Mouse (Mus musculus): ENCODE results near the gene Golga2. TPM values are rescaled to one million over a fixed set of nuclear protein-coding genes. Genes with fewer than 3 reads are reported as not detected.

Golga2 gene
- total and polyA plus RNA-seq, 3 experiments = 15.4 to 27.1 (median 23.0) TPM

GRCm38 (mm10) chr2:32341634-32341939 is 54.4 kb downstream of the Golga2 start:
- H3K27me3 ChIP-seq (replicated peaks) = peaks cover 76% of the 10 kb centered on the region
- no peaks in the 10 kb centered on the region for H3K36me3 ChIP-seq (replicated peaks in 1 of 2; ENCODE audit: control insufficient read depth in 1 of 2, insufficient read depth in 1 of 2, low read length in 1 of 2)
- peaks cover 0 to 6% of the 10 kb centered on the region in 2 experiments; a peak in 2 of 4 replicates for H3K4me1 ChIP-seq (ENCODE audit: control insufficient read depth in 1 of 2, insufficient read depth in 2 of 2)
- H3K4me2 ChIP-seq (ENCODE audit: insufficient read depth, low read depth, poor library complexity, severe bottlenecking) = no peak overlapping the region
- peaks cover 7% of the 10 kb centered on the region for H3K9me3 ChIP-seq (replicated peaks; ENCODE audit: low read length)
- no peak for DNase-seq (ENCODE audit: extremely low read depth)
- H3K4me3 ChIP-seq (replicated peaks in 1 of 3; ENCODE audit: low read depth in 2 of 3, low read length in 2 of 3, poor library complexity in 1 of 3) = no peak overlapping the region
- H3K79me2 ChIP-seq (replicated peaks; ENCODE audit: control insufficient read depth, extremely low read depth, insufficient read depth, poor library complexity, severe bottlenecking) = no peaks in the 10 kb centered on the region
- in situ Hi-C loops (cut with MboI; ENCODE audit: low pct_ligation_motif_present, low pct_unique_long_range_greater_than_20kb, low sequenced_read_pairs) = no loop called here
- dilution Hi-C loops (cut with MboI; ENCODE audit: extremely low pct_ligation_motif_present, extremely low pct_unique_long_range_greater_than_20kb, low sequenced_read_pairs) = no loop called here
- no peak overlapping the region for H3K27ac ChIP-seq (ENCODE audit: insufficient read depth, low read depth)
- no peak overlapping the region for H3K9ac ChIP-seq (ENCODE audit: insufficient read depth, low read depth)
- no peak for TF ChIP-seq ELF1 (IDR thresholded peaks at IDR 0.05; ENCODE audit: low read depth, low read length)
- no peak for TF ChIP-seq NELFE (IDR thresholded peaks at IDR 0.05; ENCODE audit: low read depth, low read length)
- TF ChIP-seq CTCF (conservative IDR thresholded peaks at IDR 0.05 in 1 of 2, IDR thresholded peaks at IDR 0.05 in 1 of 2; ENCODE audit: low read depth in 2 of 2, low read length in 2 of 2) = no peak
- TF ChIP-seq ETS1 (conservative IDR thresholded peaks at IDR 0.05; ENCODE audit: low read depth, low read length) = no peak
- TF ChIP-seq KAT2A (IDR thresholded peaks at IDR 0.05; ENCODE audit: insufficient replicate concordance, low read length) = no peak
- TF ChIP-seq EP300 (IDR thresholded peaks at IDR 0.05; ENCODE audit: low read length) = no peak
- TF ChIP-seq POLR2A (IDR thresholded peaks at IDR 0.05; ENCODE audit: low read depth, low read length) = no peak
- no peak for TF ChIP-seq SMC3 (IDR thresholded peaks at IDR 0.05; ENCODE audit: low read depth, low read length)
- TF ChIP-seq HCFC1 (IDR thresholded peaks at IDR 0.05; ENCODE audit: low read depth, low read length) = no peak
- no peak for TF ChIP-seq NRF1 (IDR thresholded peaks at IDR 0.05; ENCODE audit: low read depth, low read length)
- no peak for TF ChIP-seq ZC3H11A (IDR thresholded peaks at IDR 0.05; ENCODE audit: low read depth, low read length)
- no peak for TF ChIP-seq CHD1 (IDR thresholded peaks at IDR 0.05; ENCODE audit: low read depth, low read length)
- TF ChIP-seq TBP (conservative IDR thresholded peaks at IDR 0.05; ENCODE audit: low read depth, low read length) = no peak
- TF ChIP-seq BHLHE40 (IDR thresholded peaks at IDR 0.05; ENCODE audit: low read depth, low read length) = no peak
- TF ChIP-seq USF2 (conservative IDR thresholded peaks at IDR 0.05; ENCODE audit: low read depth, low read length) = no peak

GRCm38 (mm10) chr2:32342039-32342438 is 54.9 kb downstream of the Golga2 start:
- H3K4me2 ChIP-seq (ENCODE audit: insufficient read depth, low read depth, poor library complexity, severe bottlenecking) = no peak overlapping the region
- peaks cover 76% of the 10 kb centered on the region for H3K27me3 ChIP-seq (replicated peaks)
- in situ Hi-C loops (cut with MboI; ENCODE audit: low pct_ligation_motif_present, low pct_unique_long_range_greater_than_20kb, low sequenced_read_pairs) = no loop called here

More at GRCm38 (mm10) chr2:32342039-32342438, 54.9 kb downstream of the Golga2 start:
- H3K9me3 ChIP-seq (replicated peaks; ENCODE audit: low read length) = peaks cover 7% of the 10 kb centered on the region
- no peaks in the 10 kb centered on the region for H3K79me2 ChIP-seq (replicated peaks; ENCODE audit: control insufficient read depth, extremely low read depth, insufficient read depth, poor library complexity, severe bottlenecking)
- dilution Hi-C loops (cut with MboI; ENCODE audit: extremely low pct_ligation_motif_present, extremely low pct_unique_long_range_greater_than_20kb, low sequenced_read_pairs) = no loop called here
- H3K4me1 ChIP-seq (ENCODE audit: control insufficient read depth in 1 of 2, insufficient read depth in 2 of 2) = peaks cover 0 to 6% of the 10 kb centered on the region in 2 experiments; a peak in 2 of 4 replicates
- H3K9ac ChIP-seq (ENCODE audit: insufficient read depth, low read depth) = no peak overlapping the region
- no peak overlapping the region for H3K4me3 ChIP-seq (replicated peaks in 1 of 3; ENCODE audit: low read depth in 2 of 3, low read length in 2 of 3, poor library complexity in 1 of 3)
- DNase-seq (ENCODE audit: extremely low read depth) = no peak
- H3K36me3 ChIP-seq (replicated peaks in 1 of 2; ENCODE audit: control insufficient read depth in 1 of 2, insufficient read depth in 1 of 2, low read length in 1 of 2) = no peaks in the 10 kb centered on the region
- H3K27ac ChIP-seq (ENCODE audit: insufficient read depth, low read depth) = no peak overlapping the region
- TF ChIP-seq ETS1 (conservative IDR thresholded peaks at IDR 0.05; ENCODE audit: low read depth, low read length) (no peak), TBP (conservative IDR thresholded peaks at IDR 0.05; ENCODE audit: low read depth, low read length) (no peak), NELFE (IDR thresholded peaks at IDR 0.05; ENCODE audit: low read depth, low read length) (no peak), UBTF (IDR thresholded peaks at IDR 0.05; ENCODE audit: low read depth, low read length) (no peak), MAZ (IDR thresholded peaks at IDR 0.05; ENCODE audit: low read depth, low read length) (no peak), KAT2A (IDR thresholded peaks at IDR 0.05; ENCODE audit: insufficient replicate concordance, low read length) (no peak), CTCF (conservative IDR thresholded peaks at IDR 0.05 in 1 of 2, IDR thresholded peaks at IDR 0.05 in 1 of 2; ENCODE audit: low read depth in 2 of 2, low read length in 2 of 2) (no peak), CHD2 (IDR thresholded peaks at IDR 0.05; ENCODE audit: low read length) (no peak)
